Mouse (Mus musculus): ENCODE measurements around the gene Hist1h4a.
"Not testable (repeated sequence)": the region's sequence is repeated elsewhere in the genome, so short reads cannot be mapped to it uniquely, and the experiment has no call there.

Gene Hist1h4a

GRCm38 (mm10) chr13:23760972-23761864, at the start of gene Hist1h4a:
Hist1h4a (minus strand) TSS chr13:23761230.
- DNase-seq (ENCODE audit: inconsistent age in 2 of 2, low spot score in 1 of 2) = peak; percentile 98 to 99

- no peak for DNase-seq (ENCODE audit: inconsistent age in 2 of 2, low spot score in 1 of 2)
These were observed 45.5 kb upstream of the Hist1h4a start, which contains the start of gene Slc17a2 for GRCm38 (mm10) chr13:23806422-23807052. Slc17a2 (plus strand) TSS chr13:23806993.

- DNase-seq (ENCODE audit: inconsistent age in 2 of 2, low spot score in 1 of 2) = no peak
These were observed 43.5 kb upstream of the Hist1h4a start for GRCm38 (mm10) chr13:23804532-23804931.

- DNase-seq (ENCODE audit: inconsistent age in 2 of 2, low spot score in 1 of 2) = no peak
These were observed 38.4 kb upstream of the Hist1h4a start for GRCm38 (mm10) chr13:23799405-23799804.

GRCm38 (mm10) chr13:23792520-23792919, 31.5 kb upstream of the Hist1h4a start:
- DNase-seq (ENCODE audit: inconsistent age in 2 of 2, low spot score in 1 of 2) = peak; percentile 31 to 78

GRCm38 (mm10) chr13:23779025-23779424, 18.0 kb upstream of the Hist1h4a start:
- DNase-seq (ENCODE audit: inconsistent age in 2 of 2, low spot score in 1 of 2) = no peak

GRCm38 (mm10) chr13:23778339-23778738, 17.3 kb upstream of the Hist1h4a start:
- DNase-seq (ENCODE audit: inconsistent age in 2 of 2, low spot score in 1 of 2) = no peak

- peak in 1 of 2 experiments; percentile 53 for DNase-seq (ENCODE audit: inconsistent age in 2 of 2, low spot score in 1 of 2)
These were observed 11.7 kb upstream of the Hist1h4a start for GRCm38 (mm10) chr13:23772561-23773313.

- not testable (repeated sequence) for DNase-seq (ENCODE audit: inconsistent age in 2 of 2, low spot score in 1 of 2)
These were observed 8.6 kb upstream of the Hist1h4a start, which contains the start of gene Trim38 for GRCm38 (mm10) chr13:23769613-23770012. Trim38 (plus strand) TSS chr13:23769913.

- DNase-seq (ENCODE audit: inconsistent age in 2 of 2, low spot score in 1 of 2) = no peak
These were observed 7.9 kb upstream of the Hist1h4a start for GRCm38 (mm10) chr13:23768834-23769397.

- DNase-seq (ENCODE audit: inconsistent age in 2 of 2, low spot score in 1 of 2) = peak in 1 of 2 experiments; percentile 80
These were observed 5.7 kb upstream of the Hist1h4a start for GRCm38 (mm10) chr13:23766772-23767171.

- no peak for DNase-seq (ENCODE audit: inconsistent age in 2 of 2, low spot score in 1 of 2)
These were observed 4.1 kb upstream of the Hist1h4a start for GRCm38 (mm10) chr13:23765172-23765513.

- no peak for DNase-seq (ENCODE audit: inconsistent age in 2 of 2, low spot score in 1 of 2)
These were observed 3.5 kb upstream of the Hist1h4a start for GRCm38 (mm10) chr13:23764324-23765171.

- peak; percentile 86 to 95 for DNase-seq (ENCODE audit: inconsistent age in 2 of 2, low spot score in 1 of 2)
These were observed 2.7 kb upstream of the Hist1h4a start, which contains the start of gene Hist1h1a for GRCm38 (mm10) chr13:23763586-23764323. Hist1h1a (plus strand) TSS chr13:23763666.

- DNase-seq (ENCODE audit: inconsistent age in 2 of 2, low spot score in 1 of 2) = no peak
These were observed 2.2 kb upstream of the Hist1h4a start for GRCm38 (mm10) chr13:23763242-23763585.

- peak; percentile 73 to 94 for DNase-seq (ENCODE audit: inconsistent age in 2 of 2, low spot score in 1 of 2)
These were observed 1.1 kb upstream of the Hist1h4a start, which contains the start of gene Hist1h3a for GRCm38 (mm10) chr13:23761871-23762821. Hist1h3a (minus strand) TSS chr13:23762386.

GRCm38 (mm10) chr13:23760240-23760971, 624 bp downstream of the Hist1h4a start:
- no peak for DNase-seq (ENCODE audit: inconsistent age in 2 of 2, low spot score in 1 of 2)

- no peak for DNase-seq (ENCODE audit: inconsistent age in 2 of 2, low spot score in 1 of 2)
These were observed 1.2 kb downstream of the Hist1h4a start for GRCm38 (mm10) chr13:23759916-23760239.
